Mouse (Mus musculus): ENCODE results near the gene Bcar1.

GRCm38 (mm10) chr8:111731231-111731977, 12.2 kb downstream of the Bcar1 start:
- TF ChIP-seq CTCF (IDR thresholded peaks at IDR 0.05; ENCODE audit: low read depth) (no peak), EP300 (IDR thresholded peaks at IDR 0.05; ENCODE audit: low read depth) (no peak)
